Mouse (Mus musculus) kidney, postnatal 10 days (tissue): ENCODE data around the gene Rpl38.
"Not testable (repeated sequence)": the region's sequence is repeated elsewhere in the genome, so short reads cannot be mapped to it uniquely, and the experiment has no call there.

Experiments used
- DNase-seq: peaks from one replicate; pipeline ENCODE4 v3.0.0; 2021; ENCODE audit warnings: mixed read lengths

The Rpl38 gene

DNA sequence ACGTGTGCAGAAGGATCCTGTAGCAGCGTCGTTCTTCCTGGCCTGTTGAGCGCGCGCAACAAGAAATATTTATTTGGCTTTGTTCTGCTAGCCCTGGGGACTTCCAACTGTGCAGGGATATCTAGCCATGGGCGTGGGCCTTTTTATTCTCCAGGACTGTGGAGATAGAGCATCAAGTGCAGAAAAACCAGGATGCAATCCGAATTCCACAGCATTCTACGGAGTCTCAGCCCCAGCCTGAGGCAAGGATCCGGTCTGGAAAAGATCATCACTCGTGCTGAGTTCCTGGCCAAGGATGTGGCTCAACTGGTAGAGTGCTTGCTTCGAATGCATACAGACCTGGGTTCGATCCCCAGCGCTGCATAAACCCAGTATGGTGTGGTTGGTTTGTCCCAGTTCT, 6.2 kb upstream of the Rpl38 start:
- DNase-seq, result no peak

DNA sequence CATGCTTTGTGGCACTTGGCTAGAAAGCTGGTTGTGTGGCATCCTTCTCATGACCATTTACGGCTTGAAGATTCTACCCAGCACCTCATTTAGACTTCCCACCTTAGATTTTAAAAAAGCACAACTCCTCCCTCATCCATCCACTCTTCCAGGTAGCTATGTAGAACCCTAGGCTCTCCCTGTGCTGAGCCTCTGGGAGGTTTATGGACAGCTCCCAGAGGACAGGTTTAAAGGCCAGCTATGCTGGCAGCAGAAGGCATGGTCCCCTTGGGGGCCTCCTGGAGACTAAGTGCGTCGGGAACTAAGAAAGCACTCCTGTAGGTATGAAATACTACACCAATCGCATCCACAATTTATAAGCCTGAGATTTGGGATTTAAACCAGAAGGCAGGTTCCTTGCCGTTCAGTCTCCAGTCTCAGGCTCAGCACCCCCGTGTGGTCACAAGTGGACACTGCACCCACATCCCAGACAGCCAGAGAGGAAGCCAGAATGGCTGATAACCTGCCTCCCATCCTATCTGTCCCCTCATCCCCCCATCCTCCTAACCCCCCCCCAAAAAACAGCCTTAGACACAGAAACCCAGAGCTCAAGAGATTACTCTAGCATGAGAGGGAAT, 5.5 kb upstream of the Rpl38 start:
- peak; percentile 77 for DNase-seq

DNA sequence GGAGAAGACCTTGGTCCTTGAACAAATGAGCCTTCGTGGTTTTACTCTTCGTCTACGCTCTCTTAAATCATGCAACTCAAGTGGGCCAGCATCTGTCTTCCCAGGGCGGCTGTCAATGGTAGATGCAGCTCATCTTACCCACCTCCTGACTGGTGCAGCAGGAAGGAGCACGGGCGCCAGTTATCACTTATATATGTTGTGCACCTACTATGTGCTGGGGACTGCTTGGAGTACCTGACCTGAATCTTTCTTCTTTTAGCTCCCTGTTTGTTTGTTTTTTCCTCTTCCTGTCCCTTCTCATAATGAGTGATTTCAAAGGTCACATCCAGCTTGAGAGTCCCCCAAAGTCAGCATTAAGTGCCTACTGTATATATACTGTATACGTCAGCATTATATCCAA, 4.2 kb upstream of the Rpl38 start:
- no peak for DNase-seq

DNA sequence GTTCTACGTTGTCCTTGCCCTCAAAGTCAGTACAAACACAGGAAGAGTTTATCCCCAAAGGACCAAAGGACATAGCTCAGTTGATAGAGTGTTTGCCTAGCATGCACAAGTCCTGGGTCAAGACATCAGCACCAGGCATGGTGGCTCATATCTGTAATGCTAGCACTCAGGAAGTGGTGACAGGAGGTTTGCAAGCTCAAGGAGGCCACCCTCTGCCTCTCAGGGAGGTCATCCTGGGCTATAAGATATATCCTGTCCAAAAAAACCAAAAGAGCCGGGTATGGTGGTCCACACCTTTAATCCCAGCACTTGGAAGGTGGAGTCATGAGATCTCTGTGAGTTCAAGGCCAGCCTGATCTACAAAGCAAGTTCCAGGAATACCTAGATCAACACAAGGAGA, 2.9 kb upstream of the Rpl38 start:
- no peak for DNase-seq

DNA sequence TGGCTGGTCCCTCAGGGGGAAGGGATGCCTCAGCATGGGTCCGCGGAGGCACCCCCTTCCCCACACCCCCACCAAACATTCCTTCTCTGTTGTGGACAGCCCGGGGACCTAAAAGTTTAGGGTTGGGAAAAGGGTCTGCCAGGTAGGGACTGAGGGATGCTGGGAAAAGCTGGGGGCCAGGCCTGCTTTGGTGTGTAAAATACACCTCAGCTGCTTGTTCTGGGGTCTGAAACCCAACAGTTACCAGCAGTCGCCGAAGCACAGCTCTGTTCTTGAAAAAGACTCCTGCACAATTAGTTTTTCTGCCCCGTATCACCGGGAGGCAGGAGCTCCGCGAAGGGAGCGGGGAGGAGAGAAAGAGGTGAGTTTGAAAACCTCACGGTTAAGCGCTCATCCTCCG, 1.5 kb upstream of the Rpl38 start:
- no peak for DNase-seq

DNA sequence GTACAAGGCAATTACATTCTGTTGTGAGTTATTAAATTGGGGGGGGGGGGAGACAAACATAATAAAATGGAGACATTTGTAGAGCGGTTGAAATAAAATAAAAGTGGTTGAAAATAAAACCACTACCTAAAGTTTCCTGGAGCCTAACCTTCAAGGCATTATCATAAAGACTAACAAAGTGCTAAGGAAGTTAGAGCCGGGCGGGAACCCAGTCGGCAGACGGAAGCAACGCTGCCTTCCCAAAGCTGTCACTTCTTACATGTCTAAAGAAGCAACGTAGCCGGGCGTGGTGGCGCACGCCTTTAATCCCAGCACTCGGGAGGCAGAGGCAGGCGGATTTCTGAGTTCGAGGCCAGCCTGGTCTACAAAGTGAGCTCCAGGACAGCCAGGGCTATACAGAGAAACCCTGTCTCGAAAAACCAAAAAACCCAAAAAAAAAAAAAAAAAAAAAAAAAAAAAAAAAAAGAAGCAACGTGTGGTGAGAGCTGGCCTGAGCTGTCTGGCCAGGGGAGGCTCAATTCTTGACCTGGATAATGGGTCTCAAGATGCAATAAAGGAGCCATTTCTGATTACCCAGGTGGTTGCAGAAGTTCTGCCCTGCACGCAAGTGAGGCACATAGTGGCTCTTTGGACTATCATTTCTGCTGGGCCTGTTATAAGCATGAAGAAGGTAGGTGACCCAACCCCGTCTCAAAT, 940 bp upstream of the Rpl38 start:
- DNase-seq, result no peak

DNA sequence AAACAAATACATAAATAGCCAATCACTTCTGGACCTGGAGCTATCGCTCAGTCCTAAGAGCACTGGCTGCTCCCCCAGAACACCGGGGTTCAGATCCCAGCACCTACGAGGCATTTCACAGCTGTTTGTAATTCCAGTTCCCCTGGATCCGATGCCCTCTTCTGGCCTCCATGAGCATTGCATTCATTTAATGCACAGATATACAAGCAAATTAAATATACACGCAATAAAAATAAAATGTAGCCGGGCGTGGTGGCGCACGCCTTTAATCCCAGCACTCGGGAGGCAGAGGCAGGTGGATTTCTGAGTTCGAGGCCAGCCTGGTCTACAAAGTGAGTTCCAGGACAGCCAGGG, 415 bp upstream of the Rpl38 start:
- DNase-seq, result peak; percentile 54

DNA sequence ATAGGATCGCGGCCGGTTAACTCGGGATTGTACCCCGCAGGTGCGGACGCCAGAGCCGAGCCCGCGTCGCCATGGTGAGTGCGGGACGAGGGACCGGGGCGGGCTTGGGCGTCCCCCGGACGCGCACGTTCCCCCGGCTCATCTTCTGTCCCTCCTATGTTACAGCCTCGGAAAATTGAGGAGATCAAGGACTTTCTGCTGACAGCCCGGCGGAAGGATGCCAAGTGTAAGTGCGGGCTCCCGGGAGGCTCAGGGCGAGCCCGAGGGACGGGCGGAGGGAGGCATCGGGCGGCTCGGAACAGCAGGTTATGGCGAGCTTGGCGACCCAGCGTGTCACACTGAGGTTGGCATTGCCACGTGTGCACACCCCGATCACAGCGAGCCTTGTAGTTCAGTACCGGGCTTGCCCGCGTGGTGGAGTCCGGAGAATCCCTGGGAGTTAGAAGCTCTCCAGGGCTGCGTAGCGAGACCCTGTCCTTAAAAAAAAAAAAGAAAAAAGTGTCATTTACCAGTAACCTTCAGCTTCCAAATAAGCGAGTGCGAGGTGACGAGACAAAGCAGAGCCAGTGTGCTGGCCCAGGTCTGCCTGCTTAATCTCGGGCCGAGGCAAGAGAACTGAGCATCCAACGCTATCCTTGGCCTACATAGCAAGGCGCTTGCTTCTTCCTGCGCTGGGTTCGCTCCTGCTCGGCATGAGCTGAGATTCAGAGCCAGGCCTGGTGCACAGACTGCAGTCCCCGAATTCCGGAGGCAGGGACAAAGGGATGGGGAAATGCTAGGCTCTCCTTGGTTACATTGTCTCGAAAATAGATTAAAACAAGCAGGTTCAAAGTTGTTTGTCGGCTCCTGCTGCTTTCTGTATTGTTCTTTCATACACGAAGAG, 658 bp downstream of the Rpl38 start:
- DNase-seq, result peak; percentile 87

DNA sequence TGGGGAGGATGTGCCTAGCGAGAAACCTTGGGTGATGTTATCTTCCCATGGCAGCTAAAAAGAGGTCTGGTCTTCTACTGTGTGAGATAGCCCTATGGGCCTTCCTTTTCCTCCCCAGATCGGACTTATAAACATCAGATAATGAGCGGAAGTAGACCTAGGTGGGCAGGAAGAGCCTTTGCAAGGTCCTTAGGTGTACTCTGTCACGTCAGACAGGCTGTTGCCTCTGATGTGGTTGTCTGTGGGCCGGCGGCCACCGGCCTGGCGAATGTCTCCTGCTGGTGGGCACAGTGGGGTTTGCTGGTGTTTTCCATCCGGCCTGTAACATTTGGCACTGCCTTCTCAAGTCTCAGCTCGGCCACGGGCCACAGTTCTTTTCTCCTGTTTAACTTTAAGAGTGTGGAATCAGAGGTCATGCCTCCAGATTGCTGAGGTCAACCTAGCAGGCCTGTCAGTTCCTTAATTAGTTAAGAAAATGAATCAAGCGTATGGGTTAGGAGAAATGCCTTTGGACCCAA, 1.4 kb downstream of the Rpl38 start:
- DNase-seq, result no peak

DNA sequence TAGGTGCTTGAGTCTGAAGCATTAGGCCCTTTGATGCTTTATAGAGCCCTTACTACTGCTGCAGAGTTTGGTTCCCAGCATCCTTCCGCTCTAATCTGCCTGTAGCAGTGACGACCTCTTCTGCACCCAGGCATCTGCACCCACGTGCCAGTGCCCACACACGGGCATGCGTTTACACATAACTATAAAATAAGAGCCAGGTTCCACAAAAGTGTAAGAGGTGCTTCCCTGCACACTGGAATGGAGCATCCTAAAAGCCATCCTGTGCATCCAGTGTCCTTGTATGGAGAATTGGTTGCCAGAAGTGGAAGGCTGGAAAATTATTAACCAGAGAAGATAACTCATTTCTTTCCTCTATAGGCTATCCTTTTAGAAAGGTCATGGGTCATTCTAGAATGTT, 2.8 kb downstream of the Rpl38 start:
- no peak for DNase-seq

DNA sequence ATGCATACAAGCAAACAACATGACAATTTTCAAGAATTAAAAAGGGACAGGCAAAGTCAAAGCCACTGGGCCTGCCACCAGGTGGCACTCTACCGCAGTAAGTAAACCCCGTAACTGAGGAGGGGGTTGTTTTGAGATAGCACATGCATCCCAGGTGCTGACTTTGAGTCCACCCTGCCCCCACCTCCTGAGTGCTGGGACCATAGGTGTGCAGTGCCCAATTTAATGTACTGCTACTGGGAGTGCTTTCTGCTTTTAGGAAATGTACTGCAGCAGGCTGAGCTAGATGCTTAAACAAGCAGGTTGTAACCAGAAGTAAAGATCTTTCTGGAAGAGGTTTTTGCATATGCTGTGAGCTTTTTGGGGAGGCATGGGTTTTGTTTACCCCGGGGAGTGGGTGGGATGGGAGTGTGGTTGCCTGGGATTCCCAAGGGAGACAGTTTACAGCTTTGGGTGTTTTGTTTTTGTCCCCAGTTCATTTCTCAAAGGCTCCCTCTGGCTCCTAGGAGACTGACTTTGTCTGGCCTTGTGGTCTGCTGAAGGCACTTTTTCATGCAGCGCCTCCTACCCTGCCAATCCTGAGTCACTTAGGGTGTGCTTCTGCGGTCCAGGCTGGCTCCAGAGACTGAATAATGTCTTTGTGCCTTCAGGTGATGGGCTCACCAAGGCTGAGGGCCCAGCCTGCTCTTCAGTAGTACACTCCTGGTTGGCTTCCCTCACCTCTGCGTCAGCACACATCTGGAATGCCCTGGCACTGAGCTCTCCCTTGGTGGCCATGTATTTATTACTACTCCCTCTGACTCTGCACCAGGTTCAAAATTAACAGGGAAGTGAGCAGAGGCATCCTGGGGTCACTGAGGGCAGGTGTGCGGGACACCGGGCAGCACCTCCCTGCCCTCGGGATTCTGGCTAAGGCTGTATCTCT, 4.7 kb downstream of the Rpl38 start:
- DNase-seq, result peak; percentile 79

DNA sequence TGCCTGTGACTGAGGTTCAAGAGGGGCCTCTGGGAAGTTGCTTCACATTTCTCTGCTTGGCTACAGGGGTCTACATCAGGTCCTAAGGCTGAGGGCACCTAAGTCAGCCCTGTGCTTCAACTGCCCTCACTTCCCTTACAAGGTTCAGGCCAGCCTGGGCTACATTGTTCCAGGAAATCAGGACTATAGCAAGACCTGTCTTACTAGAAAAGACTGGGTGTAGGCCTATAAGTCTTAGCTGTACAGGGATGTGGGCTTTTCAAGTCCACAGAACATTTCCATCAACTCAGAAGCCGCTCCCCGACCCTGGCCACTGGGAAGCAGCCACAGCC, 5.4 kb downstream of the Rpl38 start:
- no peak for DNase-seq

DNA sequence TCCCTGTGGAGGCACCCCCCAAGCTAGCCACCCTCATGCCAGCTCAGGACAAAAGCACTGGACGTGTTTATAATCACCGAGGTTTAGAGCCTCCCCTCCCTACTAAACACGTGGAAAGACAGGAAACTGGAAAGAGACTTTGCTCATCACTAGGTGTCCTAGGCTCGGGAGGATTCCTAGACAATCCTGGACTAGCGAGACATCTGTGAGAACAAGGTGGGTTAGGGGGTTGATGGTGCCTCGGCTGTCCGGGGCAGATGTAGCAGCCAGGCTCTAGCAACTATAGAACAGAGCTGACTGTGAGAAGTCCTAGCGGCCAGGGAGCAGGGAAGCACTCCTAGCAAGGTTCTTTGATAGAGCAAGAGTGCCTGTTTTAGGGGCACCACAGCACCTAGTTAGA, 5.9 kb downstream of the Rpl38 start:
- no peak for DNase-seq

DNA sequence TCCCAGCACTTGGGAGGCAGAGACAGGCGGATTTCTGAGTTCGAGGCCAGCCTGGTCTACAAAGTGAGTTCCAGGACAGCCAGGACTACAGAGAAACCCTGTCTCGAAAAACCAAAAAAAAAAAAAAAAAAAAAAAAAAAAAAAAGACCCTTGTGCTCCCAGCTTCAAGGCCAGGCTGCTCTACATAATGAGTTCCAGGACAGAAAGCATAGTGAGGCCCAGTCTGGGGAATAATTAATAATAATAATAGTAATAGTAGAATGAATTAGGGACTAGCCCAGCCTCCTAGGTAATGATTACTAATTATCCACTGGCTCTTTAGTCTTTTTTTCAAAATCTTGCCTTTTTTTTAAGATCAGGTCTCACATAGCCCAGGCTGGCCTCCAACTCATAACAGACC, 6.5 kb downstream of the Rpl38 start:
- not testable (repeated sequence) for DNase-seq

DNA sequence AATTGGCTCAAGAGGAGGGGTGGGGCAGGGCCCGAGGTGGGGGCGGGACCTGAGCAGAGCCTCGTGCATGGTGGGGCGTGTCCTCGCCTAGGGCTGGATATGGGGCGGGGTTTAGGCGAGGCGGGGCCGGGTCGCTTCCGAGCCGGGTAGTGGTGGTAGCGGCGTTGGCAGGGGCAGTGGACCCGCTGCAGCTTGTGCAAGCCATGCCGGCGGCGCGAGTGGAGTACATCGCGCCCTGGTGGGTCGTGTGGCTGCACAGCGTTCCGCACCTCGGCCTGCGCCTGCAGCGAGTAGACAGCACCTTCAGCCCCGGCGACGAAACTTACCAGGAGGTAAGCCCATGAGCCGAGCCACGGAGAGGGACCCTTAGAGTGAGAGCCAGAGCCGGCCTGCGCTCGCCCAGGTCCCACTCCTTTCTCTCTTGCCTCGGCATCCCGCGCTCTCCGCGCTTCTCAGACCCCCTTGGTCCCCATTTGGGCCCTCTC, 7.1 kb downstream of the Rpl38 start, which contains the start of gene Ttyh2:
Gene Ttyh2 (plus strand): TSS at position 91 of the 485 bp plus-strand sequence.
- DNase-seq, result peak; percentile 92

DNA sequence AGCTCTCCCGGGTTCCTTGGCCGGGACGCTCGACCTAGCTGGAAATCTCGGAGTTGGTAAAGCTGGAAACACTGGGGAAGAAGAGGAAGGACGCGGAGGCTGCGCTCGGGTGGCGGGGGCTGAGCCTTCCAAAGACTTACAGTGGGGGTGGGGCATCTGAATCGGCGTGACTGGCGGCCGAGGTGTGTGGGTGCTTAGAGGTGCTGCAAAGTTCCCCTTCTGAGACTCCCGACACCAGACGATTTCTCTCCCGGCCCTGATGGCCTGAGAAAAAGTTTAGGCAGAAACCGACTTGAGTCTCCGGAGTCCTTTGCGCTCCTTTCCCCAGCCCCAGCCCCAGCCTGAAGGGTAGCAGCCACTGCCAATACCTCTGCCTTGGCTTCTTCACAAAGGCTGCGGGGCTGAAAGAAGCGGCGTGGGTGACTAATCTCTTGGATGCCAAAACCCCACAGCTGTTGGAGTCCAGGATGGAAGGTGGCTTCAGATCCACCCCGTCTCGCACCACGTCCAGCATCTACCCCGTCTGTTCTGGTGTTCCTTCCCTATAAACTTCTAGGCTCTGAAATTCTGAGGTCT, 7.6 kb downstream of the Rpl38 start:
- DNase-seq, result peak; percentile 57

DNA sequence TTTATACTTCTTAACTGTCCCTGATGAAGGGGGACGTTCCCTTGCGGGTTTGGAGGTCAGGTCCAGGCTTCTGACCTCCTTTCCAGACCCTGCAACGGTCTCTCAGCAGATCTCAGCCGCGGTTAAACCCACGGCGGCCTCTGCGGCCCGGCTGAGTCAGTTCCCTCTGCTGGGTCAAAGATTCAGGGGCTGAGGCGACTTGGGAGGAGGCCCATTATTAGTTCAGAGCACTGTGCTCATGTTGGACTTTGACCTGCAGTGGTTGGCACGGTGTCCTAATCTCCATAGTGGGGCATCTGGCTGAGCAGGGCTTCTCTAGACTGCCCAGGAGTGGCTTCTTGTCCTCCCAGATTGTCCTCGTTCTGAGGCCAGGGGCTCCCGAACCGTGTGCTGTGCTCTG, 8.1 kb downstream of the Rpl38 start:
- peak; percentile 79 for DNase-seq

DNA sequence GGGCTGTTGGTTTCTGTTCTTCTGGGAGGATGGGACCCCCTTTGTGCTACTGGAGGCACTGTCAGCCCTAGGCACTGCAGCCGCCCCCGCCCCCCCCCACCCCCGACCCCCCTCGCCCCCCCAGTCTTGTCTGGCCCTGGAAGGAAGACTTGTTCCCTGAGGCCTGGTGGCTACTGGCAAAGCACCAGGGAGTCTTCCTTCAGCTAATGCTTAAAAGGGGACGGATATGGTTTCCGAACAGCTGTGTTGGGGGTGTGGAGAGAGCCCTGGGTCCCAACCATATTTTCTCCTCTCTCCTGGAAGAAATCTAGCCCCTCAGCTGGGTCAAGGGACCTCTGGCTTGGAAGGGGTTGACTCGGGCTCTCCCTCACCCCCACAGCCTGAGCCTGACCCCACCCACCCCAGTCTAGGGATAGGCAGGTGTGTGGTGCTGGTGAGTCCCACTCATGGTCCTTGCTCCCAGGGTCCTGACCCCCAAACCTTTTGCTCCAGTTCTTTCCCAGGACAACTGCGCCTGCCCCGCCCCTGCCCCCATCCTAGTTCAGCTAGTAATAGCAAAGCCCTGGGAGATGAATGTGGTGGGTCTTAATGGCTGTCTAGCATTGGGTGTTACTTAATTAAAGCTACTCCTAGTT, 8.7 kb downstream of the Rpl38 start:
- peak; percentile 58 for DNase-seq

DNA sequence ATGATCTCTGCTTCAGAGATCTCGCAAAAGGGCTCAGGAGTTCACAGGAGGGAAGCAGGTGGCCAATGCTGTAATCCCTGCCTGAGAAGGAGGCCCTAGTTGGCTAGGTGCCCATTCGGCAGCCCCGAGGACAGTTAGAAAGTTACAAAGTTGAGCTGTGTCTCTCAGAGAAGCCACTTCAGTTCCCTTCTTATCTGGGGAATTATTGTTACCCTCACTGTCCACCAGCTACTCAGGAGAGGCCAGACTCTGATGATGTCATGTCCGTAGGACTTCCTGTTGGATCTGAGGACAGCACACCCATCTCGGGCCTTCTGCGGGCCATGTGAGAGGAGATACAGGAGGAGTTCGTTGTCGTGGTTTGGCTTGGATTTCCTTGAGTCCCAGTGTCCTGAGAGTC, 11.3 kb downstream of the Rpl38 start:
- DNase-seq, result peak; percentile 65

DNA sequence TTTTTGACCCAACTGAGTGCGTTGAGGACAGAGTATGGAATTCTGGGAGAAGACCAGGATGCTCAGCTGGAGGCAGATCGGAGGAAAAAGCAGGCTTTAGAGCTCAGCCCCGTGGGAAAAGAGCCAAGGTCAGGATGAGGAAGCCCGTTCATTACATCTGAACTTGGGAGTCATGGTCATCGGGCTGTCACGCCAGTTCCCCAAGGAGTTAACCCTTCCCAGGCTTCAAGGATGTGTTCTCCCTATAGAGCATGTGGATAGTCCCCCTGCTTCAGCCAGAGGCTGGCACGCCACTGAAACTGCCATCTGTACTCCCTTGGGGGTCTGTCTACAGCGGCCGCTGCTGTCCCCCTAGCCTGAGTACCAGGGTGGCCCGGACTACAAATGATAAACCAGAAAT, 12.0 kb downstream of the Rpl38 start:
- DNase-seq, result peak; percentile 80

DNA sequence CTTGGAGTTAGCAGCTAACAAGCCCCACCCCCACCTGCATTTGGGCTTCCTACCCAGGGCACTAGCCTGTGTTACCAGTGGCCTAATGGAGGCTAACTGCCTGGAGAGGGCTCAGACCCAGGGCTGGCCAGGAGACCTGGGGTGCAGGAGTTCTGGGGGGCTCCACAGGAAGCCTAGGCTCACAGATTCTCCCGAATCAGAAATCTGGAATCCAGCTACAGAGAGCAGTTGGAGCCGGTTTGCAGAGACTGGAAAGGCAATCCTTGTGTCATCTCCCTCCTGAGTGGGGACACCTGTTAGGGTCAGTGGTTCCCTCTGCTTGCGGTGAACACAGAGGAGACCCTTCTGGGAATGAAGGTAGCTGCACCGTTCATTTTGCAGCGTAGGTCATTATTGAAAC, 12.7 kb downstream of the Rpl38 start:
- DNase-seq, result no peak
